Comparison of ENCODE assay signal across 8 mouse cellular contexts in genomic region chr13:30136243-30136922, GRCm38 (mm10). TPM values are rescaled to one million over a fixed set of nuclear protein-coding genes. Genes with fewer than 3 reads are reported as not detected.
DNase-seq lines count a peak whose midpoint lies in the region; ATAC-seq lines count a peak whose summit lies in the region.

Mboat1 (plus strand) TSS chr13:30136489.

- under 1% methylated on average over 55 of the region's 55 CpGs for WGBS in hindbrain, embryonic 13.5 days

- H3K27me3 ChIP-seq in hindbrain, embryonic 13.5 days, result peaks cover 32% of the 10 kb centered on the region

- peak; percentile 94 for ATAC-seq in hindbrain, embryonic 13.5 days (ENCODE audit: low FRiP score)

- H3K4me2 ChIP-seq in hindbrain, embryonic 13.5 days, result peak within 1 kb of the TSS; percentile 92

- H3K9me3 ChIP-seq in hindbrain, embryonic 13.5 days, result no peaks in the 10 kb centered on the region

- DNase-seq in Muller cell, postnatal 12 days (ENCODE audit: inconsistent ontology term), result peak; percentile 89
- DNase-seq in cerebellum, postnatal 10 days, result peak; percentile 61 to 75
- DNase-seq in frontal cortex, postnatal 36 days (ENCODE audit: low spot score in 2 of 2), result peak; percentile 52 to 65
- peak; percentile 13 to 39 for DNase-seq in layer of hippocampus, postnatal 14 days (ENCODE audit: low spot score in 2 of 2)
- peak; percentile 87 for DNase-seq in lung, postnatal 10 days
- peak; percentile 60 for DNase-seq in ovary, postnatal 10 days (ENCODE audit: low spot score)
- peak; percentile 59 to 67 for DNase-seq in thymus, postnatal 10 days (ENCODE audit: low spot score in 2 of 2)

- H3K27ac ChIP-seq in hindbrain, embryonic 13.5 days, result no peak within 1 kb of the TSS

- H3K36me3 ChIP-seq in hindbrain, embryonic 13.5 days, result no peaks in the 10 kb centered on the region

- peak within 1 kb of the TSS; percentile 80 for H3K9ac ChIP-seq in hindbrain, embryonic 13.5 days

- peak within 1 kb of the TSS; percentile 71 for H3K4me3 ChIP-seq in hindbrain, embryonic 13.5 days

- peaks cover 9% of the 10 kb centered on the region for H3K4me1 ChIP-seq in hindbrain, embryonic 13.5 days (replicated peaks)

RNA-seq across cellular contexts. Expression of gene Mboat1, which starts in this region (rescaled TPM):
- polyA plus RNA-seq in hindbrain, embryonic 13.5 days (2015; fragmentation: Nextera tagmentation; extraction: Ambion mirVana), result 2.6 and 3.0 TPM in 2 replicates
- 1 to 10 TPM; 1.1 to 1.3 TPM for total RNA-seq in layer of hippocampus, postnatal 14 days (2021)

Comparison
In these comparisons a context has a peak if more than half of its experiments do, and no peak if none do; other contexts are left out.
1. DNase-seq: peak in every context shown above with its lines; median percentile 89 in Muller cell, postnatal 12 days; 87 in lung, postnatal 10 days; 68 in cerebellum, postnatal 10 days; 63 in thymus, postnatal 10 days; 60 in ovary, postnatal 10 days; 58 in frontal cortex, postnatal 36 days; 26 in layer of hippocampus, postnatal 14 days.